Mouse (Mus musculus): ENCODE results near the gene Sf3a1.

Gene Sf3a1

GRCm38 (mm10) chr11:4134986-4135935 is 24.9 kb upstream of the Sf3a1 start, which contains the start of gene Rnf215:
Rnf215 (plus strand) TSS chr11:4135202.
- peak; percentile 95 to 96 for DNase-seq (ENCODE audit: low spot score in 2 of 2)

GRCm38 (mm10) chr11:4138964-4139363 is 21.2 kb upstream of the Sf3a1 start:
- DNase-seq (ENCODE audit: low spot score in 2 of 2), result no peak

- no peak for DNase-seq (ENCODE audit: low spot score in 2 of 2)
These were observed 18.6 kb upstream of the Sf3a1 start for GRCm38 (mm10) chr11:4141505-4141904.

GRCm38 (mm10) chr11:4142352-4142751 is 17.8 kb upstream of the Sf3a1 start:
- no peak for DNase-seq (ENCODE audit: low spot score in 2 of 2)

- DNase-seq (ENCODE audit: low spot score in 2 of 2), result no peak
These were observed 16.7 kb upstream of the Sf3a1 start for GRCm38 (mm10) chr11:4143281-4144062.

GRCm38 (mm10) chr11:4146381-4146780 is 13.8 kb upstream of the Sf3a1 start:
- no peak for DNase-seq (ENCODE audit: low spot score in 2 of 2)

- DNase-seq (ENCODE audit: low spot score in 2 of 2), result no peak
These were observed 13.1 kb upstream of the Sf3a1 start for GRCm38 (mm10) chr11:4147098-4147497.

- no peak for DNase-seq (ENCODE audit: low spot score in 2 of 2)
These were observed 12.0 kb upstream of the Sf3a1 start for GRCm38 (mm10) chr11:4148120-4148519.

- no peak for DNase-seq (ENCODE audit: low spot score in 2 of 2)
These were observed 11.5 kb upstream of the Sf3a1 start for GRCm38 (mm10) chr11:4148536-4149156.

- no peak for DNase-seq (ENCODE audit: low spot score in 2 of 2)
These were observed 10.3 kb upstream of the Sf3a1 start for GRCm38 (mm10) chr11:4149886-4150285.

- DNase-seq (ENCODE audit: low spot score in 2 of 2), result no peak
These were observed 6.5 kb upstream of the Sf3a1 start for GRCm38 (mm10) chr11:4153694-4154093.

GRCm38 (mm10) chr11:4155641-4156040 is 4.5 kb upstream of the Sf3a1 start:
- no peak for DNase-seq (ENCODE audit: low spot score in 2 of 2)

GRCm38 (mm10) chr11:4158676-4159075 is 1.5 kb upstream of the Sf3a1 start:
- DNase-seq (ENCODE audit: low spot score in 2 of 2), result no peak

- DNase-seq (ENCODE audit: low spot score in 2 of 2), result no peak
These were observed 769 bp downstream of the Sf3a1 start for GRCm38 (mm10) chr11:4160758-4161480.

GRCm38 (mm10) chr11:4164701-4165100 is 4.6 kb downstream of the Sf3a1 start:
- no peak for DNase-seq (ENCODE audit: low spot score in 2 of 2)

- no peak for DNase-seq (ENCODE audit: low spot score in 2 of 2)
These were observed 6.4 kb downstream of the Sf3a1 start for GRCm38 (mm10) chr11:4166467-4167090.

- DNase-seq (ENCODE audit: low spot score in 2 of 2), result no peak
These were observed 14.4 kb downstream of the Sf3a1 start for GRCm38 (mm10) chr11:4174586-4174985.

- DNase-seq (ENCODE audit: low spot score in 2 of 2), result no peak
These were observed 17.6 kb downstream of the Sf3a1 start for GRCm38 (mm10) chr11:4177716-4178115.

- no peak for DNase-seq (ENCODE audit: low spot score in 2 of 2)
These were observed 21.9 kb downstream of the Sf3a1 start for GRCm38 (mm10) chr11:4182061-4182460.

- no peak for DNase-seq (ENCODE audit: low spot score in 2 of 2)
These were observed 23.4 kb downstream of the Sf3a1 start for GRCm38 (mm10) chr11:4183511-4183910.
